Mouse (Mus musculus) hindbrain, embryonic 15.5 days (tissue): ENCODE results near the gene Tapt1. TPM values are rescaled to one million over a fixed set of nuclear protein-coding genes. Genes with fewer than 3 reads are reported as not detected.
"Not testable (repeated sequence)": the region's sequence is repeated elsewhere in the genome, so short reads cannot be mapped to it uniquely, and the experiment has no call there.

ENCODE experiments used
- ATAC-seq: fragments of 200-750 bp; cut with Nextera tagmentation; 2 replicates; pipeline ENCODE4 v1.8.0; 2017; ENCODE audit warnings: low read depth, moderate number of reproducible peaks, moderate TSS enrichment; ENCODE audit not compliant: low FRiP score
- H3K27ac ChIP-seq: fragments of 300-500 bp; sonication (generic); replicated peaks from 2 replicates; pipeline ENCODE4 v1.5.1; 2015; ENCODE audit warnings: mild to moderate bottlenecking, inconsistent platforms
- H3K27me3 ChIP-seq: fragments of 300-500 bp; sonication (generic); 2 replicates; pipeline ENCODE4 v1.6.1; 2015; ENCODE audit warnings: control low read depth, inconsistent platforms
- H3K36me3 ChIP-seq: fragments of 300-500 bp; sonication (generic); 2 replicates; pipeline ENCODE4 v1.6.1; 2015; ENCODE audit warnings: control low read depth, inconsistent platforms
- H3K4me1 ChIP-seq: fragments of 300-500 bp; sonication (generic); replicated peaks from 2 replicates; pipeline ENCODE4 v1.6.1; 2015; ENCODE audit warnings: control low read depth, inconsistent platforms
- H3K4me2 ChIP-seq: fragments of 300-500 bp; sonication (generic); 2 replicates; pipeline ENCODE4 v1.6.1; 2015; ENCODE audit warnings: moderate library complexity, mild to moderate bottlenecking, inconsistent platforms
- H3K4me3 ChIP-seq: fragments of 300-500 bp; sonication (generic); 2 replicates; pipeline ENCODE4 v1.5.1; 2015; ENCODE audit warnings: mild to moderate bottlenecking, inconsistent platforms
- H3K9ac ChIP-seq: fragments of 300-500 bp; sonication (generic); 2 replicates; pipeline ENCODE4 v1.6.1; 2015; ENCODE audit warnings: inconsistent platforms
- H3K9me3 ChIP-seq: fragments of 300-500 bp; sonication (generic); 2 replicates; pipeline ENCODE4 v1.6.1; 2016; ENCODE audit warnings: control low read depth, inconsistent platforms
- WGBS: fragments of 180-500 bp; shearing (Covaris S2); methylation state at CpG from one replicate; pipeline ENCODE4 v1.1.7; 2015; 5-methylcytosine and 5-hydroxymethylcytosine counted together
- polyA plus RNA-seq: library from polyadenylated mRNA; unstranded; fragments of >200 nt; fragmentation: Nextera tagmentation; extraction: Ambion mirVana; gene quantifications from 2 replicates; pipeline ENCODE4 v1.2.1, GENCODE M21; 2015

Gene Tapt1
- polyA plus RNA-seq, 1 experiment from 2014 or later = 31.6 TPM

- H3K4me1 ChIP-seq = no peaks in the 10 kb centered on the region
- 89% methylated on average over 3 of the region's 3 CpGs for WGBS
These were observed 78.7 kb downstream of the Tapt1 start for GRCm38 (mm10) chr5:44147732-44148131.

GRCm38 (mm10) chr5:44146437-44147332, 79.7 kb downstream of the Tapt1 start:
- Histone ChIP-seq H3K27me3 (no peaks in the 10 kb centered on the region), H3K4me2 (no peak overlapping the region), H3K27ac (no peak overlapping the region), H3K9ac (no peak overlapping the region), H3K4me3 (no peak overlapping the region), H3K9me3 (no peaks in the 10 kb centered on the region), H3K4me1 (no peaks in the 10 kb centered on the region), H3K36me3 (no peaks in the 10 kb centered on the region)
- WGBS = 81% methylated on average over 6 of the region's 6 CpGs
- ATAC-seq = no peak

More at GRCm38 (mm10) chr5:44147732-44148131, 78.7 kb downstream of the Tapt1 start:
- Histone ChIP-seq H3K4me2 (no peak overlapping the region), H3K9ac (no peak overlapping the region), H3K36me3 (no peaks in the 10 kb centered on the region), H3K27ac (no peak overlapping the region), H3K4me3 (no peak overlapping the region), H3K27me3 (no peaks in the 10 kb centered on the region), H3K9me3 (no peaks in the 10 kb centered on the region)
- ATAC-seq = no peak

GRCm38 (mm10) chr5:44143467-44144235, 82.8 kb downstream of the Tapt1 start:
- Histone ChIP-seq H3K9ac (no peak overlapping the region), H3K9me3 (no peaks in the 10 kb centered on the region), H3K27me3 (no peaks in the 10 kb centered on the region), H3K36me3 (no peaks in the 10 kb centered on the region), H3K27ac (no peak overlapping the region), H3K4me1 (no peaks in the 10 kb centered on the region), H3K4me2 (no peak overlapping the region), H3K4me3 (no peak overlapping the region)
- no peak for ATAC-seq
- WGBS = 23% methylated on average over 8 of the region's 8 CpGs

- Histone ChIP-seq H3K4me1 (no peaks in the 10 kb centered on the region), H3K36me3 (no peaks in the 10 kb centered on the region), H3K4me3 (no peak overlapping the region), H3K9ac (no peak overlapping the region), H3K27ac (no peak overlapping the region), H3K27me3 (no peaks in the 10 kb centered on the region), H3K9me3 (no peaks in the 10 kb centered on the region), H3K4me2 (no peak overlapping the region)
- ATAC-seq = no peak
- WGBS = 85% methylated on average over 4 of the region's 4 CpGs
These were observed 98.9 kb downstream of the Tapt1 start for GRCm38 (mm10) chr5:44127487-44127886.

GRCm38 (mm10) chr5:44126574-44126973, 99.9 kb downstream of the Tapt1 start:
- H3K27ac ChIP-seq = not testable (repeated sequence)
- WGBS = 85% methylated on average over 8 of the region's 8 CpGs

More at GRCm38 (mm10) chr5:44126574-44126973, 99.9 kb downstream of the Tapt1 start:
- H3K27me3 ChIP-seq, H3K9ac ChIP-seq, H3K36me3 ChIP-seq, H3K9me3 ChIP-seq, ATAC-seq, H3K4me3 ChIP-seq, H3K4me2 ChIP-seq, H3K4me1 ChIP-seq: not testable (repeated sequence)

Other genes with a start within 250 kb of the Tapt1 start
- 8.5 and 12.7 TPM in 2 replicates for gene Fgfbp1, start 244.8 kb downstream of the Tapt1 start, polyA plus RNA-seq
- gene Prom1, start 124.6 kb downstream of the Tapt1 start, polyA plus RNA-seq = 36.8 and 37.5 TPM in 2 replicates